Mouse (Mus musculus) cerebellum, adult 9-11 months (tissue): ENCODE results near the gene Naaa.

Experiments used
- DNase-seq: peaks from one replicate; pipeline ENCODE4 v3.0.0; 2022

Naaa gene

GRCm38 (mm10) chr5:92262646-92263045, 15.3 kb downstream of the Naaa start:
- no peak for DNase-seq

GRCm38 (mm10) chr5:92256218-92256617, 21.8 kb downstream of the Naaa start, which contains the start of gene Ppef2:
Ppef2 (minus strand) TSS chr5:92256278.
- no peak for DNase-seq

DNA sequence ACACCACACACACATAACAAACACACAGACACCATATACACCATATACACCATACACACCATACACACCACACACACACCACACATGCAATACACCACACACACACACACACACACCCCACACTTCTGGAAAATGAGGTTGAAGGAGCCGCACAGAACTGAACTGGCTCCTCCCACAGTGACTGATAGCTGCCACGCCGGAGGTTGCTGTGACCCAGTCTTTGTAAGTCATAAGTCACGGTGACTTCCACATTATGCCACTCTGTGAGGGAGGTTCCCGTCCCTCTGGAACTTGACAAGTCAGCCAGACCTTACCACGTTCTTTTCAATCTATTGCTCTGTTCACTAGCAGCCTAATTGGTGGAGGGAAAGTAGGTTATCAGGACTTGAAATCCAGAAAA, 23.5 kb downstream of the Naaa start:
- DNase-seq, result no peak

DNA sequence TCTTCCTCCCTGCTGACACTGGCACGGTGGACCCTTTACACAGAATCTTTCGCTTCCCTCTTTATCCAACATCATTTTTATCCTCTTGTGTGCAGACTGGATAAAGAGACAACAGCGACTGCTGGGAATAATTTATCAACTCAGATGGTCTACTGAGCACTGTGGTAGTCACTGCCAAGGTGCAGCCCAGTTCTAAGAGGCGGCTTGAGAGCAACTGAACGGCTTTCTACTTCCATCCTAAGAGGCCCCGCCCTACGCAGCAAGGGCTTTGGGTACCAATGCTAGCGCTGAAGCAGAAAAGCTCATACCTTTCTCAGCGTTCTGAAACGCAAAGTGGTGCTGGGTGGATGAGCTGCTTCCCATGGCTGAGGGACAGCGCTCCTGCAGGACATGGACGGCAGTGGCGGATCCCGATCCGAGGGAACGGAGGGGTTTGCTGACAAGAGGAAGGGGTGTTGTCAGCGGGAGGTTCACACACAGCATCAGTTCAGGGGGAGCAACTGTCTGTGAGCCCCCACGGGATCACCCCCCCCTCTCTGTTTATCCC, 25.1 kb downstream of the Naaa start:
- DNase-seq, result no peak

- DNase-seq, result no peak
Observed at GRCm38 (mm10) chr5:92252031-92252430, 25.9 kb downstream of the Naaa start.

GRCm38 (mm10) chr5:92248614-92249013, 29.4 kb downstream of the Naaa start:
- DNase-seq, result no peak

- no peak for DNase-seq
Observed at GRCm38 (mm10) chr5:92245483-92245882, 32.5 kb downstream of the Naaa start.

DNA sequence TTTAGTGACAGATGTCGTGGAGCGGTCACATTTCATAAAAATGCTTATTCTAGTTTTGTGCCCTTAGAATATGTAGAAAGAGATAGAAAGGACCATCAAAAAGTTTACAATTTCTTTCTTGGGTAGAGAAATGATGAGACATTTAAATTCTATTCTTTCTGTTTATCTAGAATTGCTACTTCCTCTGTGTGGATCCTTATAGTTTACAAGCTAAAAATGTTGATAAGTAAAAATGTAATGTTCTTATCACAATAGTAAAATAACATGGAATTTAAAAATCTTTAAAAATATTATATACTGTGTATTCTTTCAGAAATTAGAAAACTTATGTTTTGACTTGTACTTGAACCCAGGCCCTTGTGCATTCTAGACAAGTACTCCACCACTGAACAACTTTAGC, 33.1 kb downstream of the Naaa start:
- DNase-seq, result no peak

DNA sequence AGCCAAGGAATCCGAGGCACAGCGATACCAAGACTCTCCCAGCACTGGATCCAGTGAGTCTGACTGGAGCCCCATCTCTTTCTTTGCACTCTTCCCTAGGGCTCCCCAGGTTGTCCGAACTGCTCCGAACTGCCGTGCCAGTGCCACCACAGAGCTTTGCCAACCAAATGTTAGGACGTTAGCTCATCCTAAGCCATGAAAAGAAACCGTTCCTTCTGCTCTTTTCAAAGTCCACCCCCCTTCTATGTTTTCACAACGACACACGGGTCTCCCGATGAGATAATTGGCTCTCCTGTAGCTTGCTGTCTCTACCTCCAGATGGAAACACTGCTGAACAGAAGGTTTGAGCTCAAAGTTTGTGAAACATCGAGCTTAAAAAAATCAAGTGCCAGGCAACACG, 37.2 kb downstream of the Naaa start:
- no peak for DNase-seq

GRCm38 (mm10) chr5:92239333-92240232, 38.4 kb downstream of the Naaa start:
- peak; percentile 64 for DNase-seq

GRCm38 (mm10) chr5:92234939-92235557, 42.9 kb downstream of the Naaa start:
- no peak for DNase-seq

DNA sequence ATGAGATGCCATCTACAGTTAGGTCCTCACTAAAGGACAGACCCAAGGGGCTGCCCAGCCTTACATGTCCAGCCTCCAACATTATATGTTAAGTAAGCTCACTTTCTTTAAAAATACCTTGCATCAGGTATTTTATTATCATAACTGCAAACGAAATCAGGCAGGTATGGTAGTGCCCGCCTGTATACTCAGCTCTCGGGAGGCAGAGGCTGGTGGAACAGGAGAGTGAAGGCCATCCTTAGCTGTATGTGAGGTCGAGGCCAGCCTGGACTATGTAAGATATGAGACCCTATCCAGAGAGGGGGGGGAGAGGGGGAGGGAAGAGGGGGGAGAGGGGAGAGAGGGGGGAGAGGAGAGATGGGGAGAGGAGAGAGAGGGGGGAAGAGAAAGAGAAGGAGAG, 44.6 kb downstream of the Naaa start:
- no peak for DNase-seq

DNA sequence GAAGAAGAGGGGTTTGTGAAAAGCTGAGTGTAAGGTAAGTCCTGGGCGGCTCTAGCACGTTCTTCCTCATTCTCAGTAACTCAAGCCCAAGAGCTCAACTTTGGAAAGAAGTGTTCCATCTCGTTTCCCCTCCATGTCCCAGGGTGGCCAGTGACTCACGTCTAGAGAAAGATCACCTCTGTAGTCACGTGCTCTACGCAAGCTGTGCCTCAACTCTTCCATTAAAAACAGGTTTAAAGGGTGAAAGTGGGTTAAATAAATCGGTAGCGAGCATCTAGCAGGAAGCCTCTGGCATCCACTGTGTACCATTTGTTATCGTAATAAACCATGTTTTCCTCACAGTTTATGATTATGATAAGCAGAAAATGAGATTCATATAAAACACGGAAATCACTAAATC, 46.1 kb downstream of the Naaa start:
- DNase-seq, result no peak

DNA sequence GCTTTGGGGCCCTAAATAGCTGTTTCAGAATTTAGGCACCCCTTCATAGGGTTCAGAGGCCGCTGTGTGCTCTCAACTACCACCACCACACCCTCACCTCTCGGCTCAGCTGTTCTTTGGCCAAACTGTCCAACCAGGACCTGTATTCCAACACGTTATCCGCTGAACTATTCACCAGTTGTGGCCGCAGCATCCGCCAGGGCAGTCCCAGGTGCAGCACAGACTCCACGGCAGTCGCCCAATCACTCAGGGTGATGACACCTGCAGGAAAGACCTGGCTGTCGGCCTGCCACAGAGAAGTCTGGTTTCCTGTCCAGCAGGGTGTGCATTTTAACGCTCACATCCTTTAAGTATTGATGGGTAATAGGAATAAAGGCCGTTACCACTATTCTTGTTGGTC, 47.7 kb downstream of the Naaa start:
- DNase-seq, result no peak

DNA sequence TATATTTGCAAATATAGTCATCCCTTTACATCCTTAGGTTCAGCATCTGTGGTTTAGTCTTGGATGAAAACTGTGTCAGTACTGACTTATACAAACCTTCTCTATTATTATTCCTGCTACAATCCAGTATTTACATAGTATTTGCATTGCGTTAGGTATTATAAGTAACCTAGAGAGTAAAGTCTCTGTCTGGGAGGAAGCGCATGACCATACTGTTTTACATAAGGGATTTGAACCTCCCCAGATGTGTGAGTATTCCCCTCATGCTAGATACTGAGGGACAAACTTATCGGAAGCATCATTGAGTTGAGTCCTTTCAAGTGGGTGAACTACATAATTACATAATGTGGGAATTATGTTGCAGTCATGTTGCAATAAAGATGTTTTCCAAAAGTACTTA, 48.5 kb downstream of the Naaa start:
- no peak for DNase-seq

- no peak for DNase-seq
Observed at GRCm38 (mm10) chr5:92228776-92229175, 49.2 kb downstream of the Naaa start.

GRCm38 (mm10) chr5:92227782-92228181, 50.2 kb downstream of the Naaa start:
- no peak for DNase-seq

GRCm38 (mm10) chr5:92220287-92220902, 57.6 kb downstream of the Naaa start:
- peak; percentile 21 for DNase-seq

DNA sequence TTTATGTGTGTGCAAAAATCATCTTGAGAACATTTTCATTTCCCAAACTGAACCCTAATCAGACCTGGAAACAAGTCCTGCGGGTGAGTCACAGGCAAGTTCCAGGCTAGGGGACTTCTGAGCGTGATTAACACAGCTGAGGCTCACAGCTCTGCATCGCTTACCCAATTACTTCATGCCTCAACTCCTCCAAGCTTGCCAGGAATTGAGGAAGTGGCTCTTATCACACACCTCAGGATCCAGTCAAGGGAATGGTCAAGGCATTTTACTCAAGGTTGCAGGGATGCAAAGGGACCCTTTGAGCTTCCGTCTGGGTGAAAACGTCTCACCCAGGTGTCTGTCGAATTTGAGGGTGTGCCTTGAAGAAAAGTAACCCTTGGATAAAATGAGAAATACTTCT, 58.1 kb downstream of the Naaa start:
- DNase-seq, result no peak

DNA sequence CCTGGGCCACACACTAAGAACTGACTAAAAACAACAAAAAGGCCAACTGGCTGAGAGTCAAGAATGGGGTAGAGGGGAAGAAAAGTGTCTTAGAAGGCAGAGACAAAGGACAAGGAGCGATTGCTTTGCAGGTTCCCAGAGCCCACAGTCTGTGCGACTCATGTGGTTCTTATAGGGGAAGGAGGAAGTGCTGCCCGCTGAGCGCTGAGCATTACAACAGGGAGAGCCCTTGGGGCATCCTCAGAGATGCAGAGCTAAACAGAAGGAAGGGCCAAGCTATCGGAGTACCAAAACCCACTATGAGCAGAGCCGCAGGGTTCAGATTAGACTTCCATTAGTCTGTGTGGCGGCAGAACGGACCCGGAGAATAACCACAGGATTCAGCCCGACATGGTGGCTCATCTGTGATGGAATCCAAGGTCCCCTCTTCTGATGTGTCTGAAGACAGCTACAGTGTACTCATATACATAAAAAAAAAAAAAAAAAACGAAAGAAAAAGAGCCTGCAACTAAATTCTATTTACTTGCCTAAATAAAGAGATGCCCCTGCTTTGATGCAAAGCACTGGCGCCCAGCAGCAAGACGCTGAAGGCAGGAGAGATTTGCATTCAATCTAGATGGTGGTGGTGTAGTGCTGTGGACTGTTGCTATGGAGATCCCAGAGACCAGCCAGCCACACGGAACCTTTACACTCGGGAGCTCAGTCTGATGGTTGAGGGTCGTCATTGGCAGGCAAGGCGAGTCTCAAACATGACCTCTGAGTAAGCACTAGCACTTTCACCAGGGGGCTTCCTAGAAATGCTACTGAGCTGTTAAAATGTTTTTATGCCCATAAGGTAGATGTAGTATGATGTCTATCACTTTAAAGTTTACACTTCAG, 58.8 kb downstream of the Naaa start:
- DNase-seq, result no peak

GRCm38 (mm10) chr5:92215308-92215707, 62.7 kb downstream of the Naaa start, which contains the start of gene U90926:
U90926 (minus strand) TSS chr5:92215408.
- DNase-seq, result no peak

DNA sequence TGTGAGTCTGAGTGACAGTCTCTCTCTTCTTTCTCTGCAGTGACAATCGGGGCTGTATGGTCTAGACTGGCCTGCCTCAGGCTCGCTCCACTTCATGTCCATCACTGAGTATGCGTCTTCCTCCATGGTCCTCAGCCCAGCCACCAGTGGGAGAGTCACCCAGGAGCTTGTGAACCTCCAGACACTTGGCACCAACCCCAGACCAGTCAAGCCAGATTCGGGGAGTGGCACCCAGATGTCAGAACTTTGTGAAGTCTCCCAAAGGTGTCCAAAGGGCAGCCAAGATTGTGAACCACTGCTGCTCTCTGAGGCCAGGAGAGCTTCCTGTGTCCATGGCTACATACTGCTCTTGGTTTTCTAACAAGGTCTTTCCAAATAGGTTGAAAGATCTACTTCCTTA, 65.7 kb downstream of the Naaa start:
- no peak for DNase-seq

GRCm38 (mm10) chr5:92210205-92210604, 67.8 kb downstream of the Naaa start:
- no peak for DNase-seq
